Mouse (Mus musculus) megakaryocyte progenitor cell, adult 5-6 weeks (primary cell): Measurements from ENCODE around the gene Adnp. TPM values are rescaled to one million over a fixed set of nuclear protein-coding genes. Genes with fewer than 3 reads are reported as not detected.

Experiments
- ATAC-seq: replicated peaks from 2 replicates; pipeline ENCODE4 v1.8.0; 2016; ENCODE audit warnings: mild to moderate bottlenecking, moderate TSS enrichment, inconsistent platforms; ENCODE audit not compliant: poor library complexity
- total RNA-seq, 2 experiments: library from RNA; stranded (forward) in 1 of 2; stranded (reverse) in 1 of 2; fragments of 157-497, 149-512 nt in 1 of 2; fragments of 200-1000 nt in 1 of 2; gene quantifications; 2 replicates each; pipeline versions ENCODE4 v1.2.3 to v1.2.4; 2015 to 2017

The Adnp gene
- total RNA-seq, 2 experiments from 2014 or later = 0.33 to 27.9 TPM

DNA sequence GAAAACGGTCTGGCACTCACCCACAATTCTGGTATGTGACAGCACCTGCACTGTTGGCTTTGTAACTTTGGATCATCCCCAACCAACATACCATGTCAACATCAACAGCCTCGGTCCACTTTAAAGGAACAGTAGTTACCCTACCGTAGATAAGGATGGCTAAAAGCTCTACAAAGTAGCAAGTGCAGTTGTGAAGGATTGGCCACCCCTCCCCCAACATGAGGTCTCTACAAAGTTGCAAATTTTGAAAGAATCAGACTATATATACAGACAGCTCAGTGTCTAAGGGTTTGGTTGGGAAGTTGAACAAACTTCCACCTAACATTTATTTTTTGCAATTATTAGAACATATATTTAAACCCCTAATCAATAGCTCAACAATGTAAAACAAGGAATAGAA lies 971 bp upstream of the Adnp start:
- no peak for ATAC-seq

DNA sequence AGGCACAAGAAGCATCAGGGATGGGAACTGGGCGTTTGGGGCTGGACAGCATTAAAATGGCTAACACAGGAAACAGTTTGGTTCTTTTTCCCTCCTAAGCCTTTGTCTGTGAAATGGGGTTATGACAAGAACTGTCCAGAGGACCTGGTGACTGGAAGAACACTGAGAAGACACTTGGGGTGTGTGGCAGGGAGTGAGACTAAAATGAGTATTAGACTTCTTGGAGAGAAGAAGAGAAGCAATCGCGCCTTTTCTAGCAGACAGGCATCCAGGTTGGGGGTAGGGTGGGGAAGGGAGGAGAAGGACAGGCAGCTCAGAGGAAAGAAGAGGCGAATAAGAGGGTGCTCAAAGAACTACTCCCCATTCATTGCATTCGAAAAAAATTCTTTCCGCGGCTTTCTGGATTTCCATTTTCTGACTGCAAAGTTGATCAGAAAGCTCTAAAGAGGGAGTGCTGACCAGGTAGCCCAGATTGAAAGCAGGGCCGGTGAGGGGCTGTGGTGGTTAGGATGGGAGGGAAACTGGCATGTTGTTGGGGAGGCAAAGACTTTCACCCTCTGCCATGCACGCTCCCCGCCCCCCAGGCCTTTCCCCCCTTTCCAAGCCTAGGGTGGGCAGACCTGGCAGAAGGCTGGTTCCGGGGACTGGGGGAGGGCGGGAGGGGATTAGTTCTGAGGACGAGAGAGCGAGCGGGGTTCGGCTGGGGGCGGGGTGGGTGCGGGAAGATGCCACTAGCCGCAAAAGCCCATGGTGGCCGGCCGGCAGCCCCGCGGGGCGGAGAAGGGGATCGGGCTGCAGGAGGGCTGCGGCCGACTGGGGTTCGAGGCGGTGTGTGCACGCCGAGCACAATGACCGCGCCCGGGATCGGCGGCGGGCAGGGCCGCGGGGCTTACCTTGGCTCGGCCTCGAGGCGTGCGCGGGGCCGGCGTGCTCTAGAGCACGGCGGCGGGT lies 956 bp downstream of the Adnp start:
- no peak for ATAC-seq

DNA sequence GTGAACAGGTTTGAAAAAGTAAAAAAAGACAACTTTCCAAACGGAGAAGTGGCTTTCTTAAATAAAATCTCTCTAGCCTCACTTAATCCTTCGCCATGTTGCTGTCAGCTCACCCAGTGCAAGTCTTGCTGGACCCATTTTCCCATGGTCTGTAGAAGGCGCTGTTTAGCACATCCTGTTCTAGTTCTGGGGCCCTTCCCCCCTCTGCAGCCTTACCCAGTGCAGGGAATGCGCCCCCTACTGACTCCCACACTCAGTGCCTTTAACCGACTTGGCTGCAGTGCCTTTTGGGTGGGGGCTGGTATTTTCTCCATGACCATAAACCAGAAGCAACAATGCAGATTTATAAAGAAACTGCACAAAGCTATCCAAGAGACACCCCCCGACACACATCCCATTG lies 1.6 kb downstream of the Adnp start:
- ATAC-seq = peak; percentile 71

DNA sequence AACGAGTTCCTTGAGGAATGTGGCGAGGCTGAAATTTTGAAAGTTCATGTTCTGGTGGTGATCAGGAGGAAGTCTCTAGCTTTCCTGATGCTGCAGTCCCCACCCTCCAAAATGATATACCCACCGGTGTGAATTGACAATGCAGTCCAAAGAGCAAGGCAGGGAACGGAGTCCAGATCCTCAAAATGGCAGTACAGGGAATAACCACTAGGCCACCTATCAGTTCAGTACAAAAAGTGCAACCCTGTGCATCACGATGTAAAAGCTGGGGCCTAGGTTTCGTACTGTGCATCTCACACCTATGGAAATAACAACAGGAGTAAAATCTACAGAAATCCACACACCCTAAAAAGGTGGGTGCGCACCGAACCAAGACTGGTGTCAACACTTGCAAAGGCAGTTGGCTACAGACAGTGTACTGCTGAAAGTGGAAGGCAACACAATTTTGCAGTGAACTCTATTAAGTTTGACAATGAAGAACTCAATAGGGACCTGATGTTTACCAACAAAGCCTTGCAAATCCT lies 2.4 kb downstream of the Adnp start:
- no peak for ATAC-seq

DNA sequence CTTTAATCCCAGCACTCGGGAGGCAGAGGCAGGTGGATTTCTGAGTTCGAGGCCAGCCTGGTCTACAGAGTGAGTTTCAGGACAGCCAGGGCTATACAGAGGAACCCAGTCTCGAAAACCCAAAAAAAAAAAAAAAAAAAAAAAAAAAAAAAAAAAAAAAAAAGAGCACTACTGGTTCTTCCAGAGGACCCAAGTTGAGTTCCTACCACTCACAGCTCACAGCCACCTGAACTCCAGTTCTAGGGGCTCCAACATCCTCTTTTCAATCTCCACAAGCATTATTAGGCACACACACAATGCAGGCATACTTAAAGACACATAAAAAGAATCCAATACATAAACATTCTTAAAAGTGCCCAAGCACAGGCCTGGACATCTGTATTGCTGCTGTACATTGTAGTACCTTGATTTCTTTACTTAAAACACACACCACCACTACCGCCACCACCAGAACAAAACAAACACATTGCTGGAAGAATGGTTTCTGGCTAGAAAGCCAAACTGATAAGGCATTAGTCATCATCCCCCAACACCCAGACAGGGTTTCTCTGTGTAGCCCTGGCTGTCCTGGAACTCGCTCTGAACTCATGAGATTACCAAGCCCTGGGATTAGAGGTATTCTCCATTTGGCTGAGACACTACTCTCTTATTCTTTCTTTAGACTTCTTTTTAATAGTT lies 6.8 kb downstream of the Adnp start:
- peak; percentile 43 for ATAC-seq

DNA sequence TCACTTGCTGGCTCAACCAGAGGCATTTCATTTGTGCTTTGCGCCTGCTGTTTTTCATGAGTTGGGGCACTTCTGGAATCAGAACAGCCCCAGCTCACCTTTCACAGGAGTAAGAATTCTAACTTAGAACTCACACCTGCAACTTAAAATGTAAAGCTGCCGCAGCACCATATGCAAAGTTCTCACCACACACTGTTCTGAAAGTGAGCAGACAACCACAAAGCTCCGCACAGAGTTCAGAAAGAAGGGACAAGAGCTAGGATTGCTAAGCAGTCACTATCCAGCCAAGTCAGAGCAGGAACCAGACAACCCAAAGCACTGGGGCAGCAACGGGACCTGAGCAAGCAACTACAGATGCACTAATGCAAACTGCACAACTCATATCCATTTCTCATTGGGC lies 7.4 kb downstream of the Adnp start:
- no peak for ATAC-seq

DNA sequence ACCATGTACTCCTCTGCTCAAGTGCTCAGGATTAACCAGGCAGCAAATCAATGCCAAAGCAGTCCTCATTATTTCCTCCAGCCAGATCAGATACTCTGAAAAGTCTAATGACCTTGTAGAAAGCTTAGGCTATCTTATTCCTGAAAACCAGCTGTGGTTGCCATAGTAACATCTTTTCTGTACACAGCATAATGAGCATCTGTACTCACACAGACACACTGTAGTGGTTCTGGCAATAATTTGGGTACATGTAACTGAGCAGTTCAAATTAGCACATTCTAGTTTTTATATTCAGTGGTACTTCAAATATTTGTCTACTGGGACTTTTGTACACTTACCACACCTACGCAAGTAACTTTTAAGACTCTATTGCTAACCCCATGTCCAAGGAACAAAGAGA lies 8.5 kb downstream of the Adnp start:
- ATAC-seq = no peak

DNA sequence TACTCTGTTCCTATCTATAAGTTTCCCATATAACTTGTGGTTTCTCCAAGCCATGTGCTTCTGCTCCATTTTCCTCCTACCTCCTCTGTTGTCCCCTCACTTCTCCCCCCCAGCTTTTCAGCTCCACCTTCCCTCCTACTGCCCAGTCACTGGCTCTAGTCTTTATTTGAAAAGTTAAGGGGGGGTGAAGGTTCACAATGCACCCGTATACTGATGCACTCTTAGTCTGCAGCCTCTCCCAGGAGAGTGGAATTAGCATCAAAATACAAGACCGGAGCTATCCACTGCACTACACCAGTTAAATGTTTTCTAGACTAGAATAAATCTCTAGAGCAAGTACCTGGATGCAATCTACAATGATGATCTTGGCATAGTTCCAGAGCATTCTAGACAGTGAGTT lies 11.2 kb downstream of the Adnp start:
- no peak for ATAC-seq

DNA sequence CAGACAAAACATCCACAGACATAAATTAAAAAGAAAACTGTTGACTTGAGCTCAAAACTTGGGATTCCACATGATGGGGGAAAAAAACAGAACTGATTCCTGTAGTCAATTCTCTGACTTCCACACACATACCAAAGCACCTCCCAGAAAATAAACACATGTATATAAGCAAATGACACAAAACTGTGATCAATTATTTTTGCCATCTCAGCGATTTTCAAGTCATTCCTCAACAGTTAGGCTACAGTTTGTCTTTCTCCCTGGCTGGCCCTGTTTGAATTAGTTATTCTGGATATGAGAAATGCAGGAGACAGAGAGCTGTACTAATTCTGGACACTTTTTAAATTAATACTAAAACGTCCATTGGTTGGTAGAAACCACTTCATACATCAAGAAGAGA lies 13.2 kb downstream of the Adnp start:
- ATAC-seq = no peak

DNA sequence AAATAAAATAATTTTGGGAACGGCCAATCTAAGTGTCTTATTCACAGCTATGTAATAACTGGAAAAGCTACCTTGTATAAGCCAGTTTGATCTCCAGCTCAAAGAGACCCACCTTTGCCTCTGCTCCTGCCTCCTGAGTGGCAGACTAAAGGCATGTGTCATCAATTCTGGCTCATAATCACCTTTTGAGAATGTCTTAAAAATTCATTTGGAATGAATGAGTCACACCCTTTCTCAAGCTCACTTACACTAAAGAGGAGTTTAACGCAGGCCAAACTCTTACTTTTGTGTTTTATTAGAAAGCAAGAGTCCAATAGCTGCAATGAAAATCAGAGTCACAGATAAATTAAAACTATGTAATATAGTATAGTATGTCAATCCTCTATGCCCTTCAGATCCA lies 15.1 kb downstream of the Adnp start:
- ATAC-seq = no peak

DNA sequence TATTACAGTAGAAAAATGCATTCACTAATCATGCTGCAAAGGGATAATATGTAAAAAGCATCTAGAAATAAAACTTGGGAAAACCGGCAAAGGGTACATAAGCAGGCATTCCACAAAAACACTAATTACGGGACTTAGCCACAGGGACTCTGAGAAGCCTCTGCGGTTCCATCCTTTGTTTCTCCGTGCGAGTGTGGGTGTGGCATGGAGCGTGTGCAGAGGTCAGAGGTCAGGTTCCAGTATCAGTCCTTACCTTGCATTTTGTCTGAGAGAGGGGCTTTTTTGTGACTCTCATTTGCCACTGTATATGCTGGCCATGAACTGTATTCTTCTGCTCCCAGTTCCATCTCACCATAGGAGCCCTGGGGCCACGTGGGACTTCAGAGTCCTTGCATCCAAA lies 31.0 kb downstream of the Adnp start:
- ATAC-seq = no peak

DNA sequence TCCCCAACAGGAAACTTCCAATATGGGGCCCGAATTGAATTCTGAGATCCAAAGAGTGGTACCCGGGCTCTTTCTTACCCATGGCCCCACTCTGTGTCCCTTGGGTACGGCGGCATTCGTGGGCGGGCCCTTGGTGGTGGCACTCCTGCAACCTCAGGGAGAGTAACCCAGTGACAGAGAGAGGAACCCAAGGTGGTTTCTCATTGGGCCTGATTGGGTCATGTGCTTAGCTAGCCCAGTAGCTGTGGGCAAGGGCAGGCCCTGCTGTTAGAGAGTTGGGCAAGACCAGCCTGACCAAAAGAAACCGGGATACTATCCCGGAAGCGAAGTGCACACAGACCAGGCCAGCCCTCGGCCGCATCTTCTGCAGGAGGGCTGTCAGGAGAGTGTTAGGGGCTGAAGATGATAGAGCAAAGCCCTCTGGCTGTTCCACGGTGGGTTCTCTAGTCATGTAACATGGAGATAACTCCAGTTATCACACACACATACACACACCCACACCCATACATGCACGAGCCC lies 36.7 kb downstream of the Adnp start:
- ATAC-seq = peak; percentile 97

DNA sequence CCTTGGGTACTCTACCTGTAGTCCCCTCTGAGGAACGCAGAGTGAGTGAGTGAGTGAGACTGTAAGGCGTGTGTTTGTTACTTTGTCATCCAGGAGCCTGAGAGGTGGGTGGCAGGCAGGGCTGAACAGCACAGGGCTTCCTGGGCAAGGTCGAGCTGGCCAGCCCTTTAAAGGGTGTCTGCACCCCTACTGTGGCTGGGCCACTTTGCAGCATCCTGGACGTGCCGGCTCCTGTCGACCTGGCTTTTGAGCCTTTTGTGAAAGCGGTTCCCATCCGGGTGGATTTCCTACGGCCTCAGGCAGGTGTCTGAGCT lies 37.2 kb downstream of the Adnp start:
- ATAC-seq = peak; percentile 21

DNA sequence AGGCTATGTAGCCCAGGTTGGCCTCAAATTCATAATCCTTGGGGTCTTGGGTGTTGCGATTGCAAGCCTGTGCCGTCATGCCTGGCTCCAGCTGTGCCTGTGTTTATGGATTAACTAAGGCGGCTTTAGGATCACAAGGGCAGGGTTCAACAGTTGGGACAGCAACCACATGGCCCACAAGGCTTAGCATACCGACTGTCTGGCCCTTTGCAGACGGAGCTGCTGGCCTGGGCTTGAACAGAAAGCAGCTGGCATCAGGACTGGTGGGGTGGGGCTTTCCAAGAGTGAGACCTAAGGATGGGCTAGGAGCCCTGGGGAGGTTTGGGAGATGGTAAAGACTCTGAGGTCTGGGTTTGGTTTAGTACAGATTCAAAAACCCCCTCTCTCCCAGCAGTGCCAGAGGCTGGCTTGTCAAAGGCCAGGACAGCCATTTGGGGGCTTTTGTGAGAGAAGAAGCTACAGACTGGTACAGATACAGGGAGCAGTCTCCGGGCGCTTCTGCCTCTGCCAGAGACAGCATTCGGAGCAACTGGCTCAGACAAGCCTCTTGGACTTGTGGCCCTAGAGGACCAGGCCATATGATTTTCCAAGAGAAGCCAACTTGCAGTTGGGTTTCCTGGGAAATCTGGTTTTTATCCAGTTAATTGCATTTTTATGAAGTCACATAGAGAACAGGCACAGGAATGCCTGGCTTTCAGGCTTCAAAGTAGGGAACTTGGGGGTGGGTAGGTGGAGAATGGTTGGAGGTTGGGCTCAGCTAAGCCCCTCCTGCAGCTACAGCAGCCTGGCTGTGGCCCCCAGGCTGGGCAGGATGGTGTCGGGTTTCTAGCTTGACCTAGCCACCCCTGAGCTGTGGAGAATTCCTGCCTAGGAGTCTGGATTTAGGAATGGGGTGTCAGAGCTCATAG lies 37.8 kb downstream of the Adnp start:
- ATAC-seq = no peak

DNA sequence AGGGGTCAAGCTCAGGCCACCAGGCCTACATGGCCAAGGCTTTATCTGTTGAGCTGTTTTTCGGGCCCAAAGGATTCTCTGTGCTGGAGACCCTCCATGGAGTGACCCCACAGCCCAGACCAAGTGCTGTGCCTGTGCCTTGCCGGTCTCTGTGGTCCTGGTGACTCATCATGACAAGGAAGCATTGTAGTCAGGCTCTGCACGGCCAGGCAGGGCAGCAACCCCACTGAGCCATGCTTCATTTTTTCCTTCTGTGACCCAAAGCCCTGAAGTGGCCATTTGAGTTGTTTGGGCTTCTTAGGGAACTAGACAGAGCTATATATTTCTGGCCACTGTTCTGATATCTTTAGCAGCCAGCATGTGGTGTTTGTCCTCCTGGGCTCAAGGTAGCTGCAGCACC lies 39.1 kb downstream of the Adnp start:
- ATAC-seq = no peak

DNA sequence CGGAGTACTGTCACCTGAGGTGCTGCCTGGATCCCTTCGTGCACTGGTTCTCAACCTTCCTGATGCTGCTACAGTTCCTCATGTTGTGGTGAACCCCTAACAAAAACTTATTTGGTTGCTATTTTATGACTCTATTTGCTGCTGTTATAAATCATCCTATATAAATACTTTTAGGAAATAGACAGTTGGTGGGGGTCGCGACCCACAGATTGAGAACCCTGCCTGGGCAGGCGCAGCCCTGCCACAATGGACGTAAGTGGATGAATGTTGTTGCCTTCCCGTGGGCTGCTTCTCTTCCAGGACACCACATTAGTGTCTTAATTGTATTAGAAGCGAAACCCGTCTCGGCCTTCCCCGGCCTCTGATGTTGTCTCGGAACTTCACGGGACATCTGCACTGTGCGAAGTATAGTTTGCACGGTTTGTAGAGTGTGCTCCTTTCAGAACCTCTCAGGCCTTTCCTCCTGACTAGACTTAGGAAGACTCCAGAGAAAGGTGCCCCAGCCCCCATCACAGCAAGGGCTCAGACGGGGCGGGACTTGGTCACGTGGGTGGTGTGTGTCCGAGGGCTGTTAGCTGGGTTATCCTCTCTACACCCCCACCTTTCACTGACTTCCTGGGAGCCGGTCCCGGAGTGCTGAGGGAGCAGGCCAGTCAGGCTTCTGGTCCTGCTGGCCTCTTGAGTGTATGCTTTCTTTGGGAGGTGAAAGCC lies 40.0 kb downstream of the Adnp start:
- no peak for ATAC-seq

DNA sequence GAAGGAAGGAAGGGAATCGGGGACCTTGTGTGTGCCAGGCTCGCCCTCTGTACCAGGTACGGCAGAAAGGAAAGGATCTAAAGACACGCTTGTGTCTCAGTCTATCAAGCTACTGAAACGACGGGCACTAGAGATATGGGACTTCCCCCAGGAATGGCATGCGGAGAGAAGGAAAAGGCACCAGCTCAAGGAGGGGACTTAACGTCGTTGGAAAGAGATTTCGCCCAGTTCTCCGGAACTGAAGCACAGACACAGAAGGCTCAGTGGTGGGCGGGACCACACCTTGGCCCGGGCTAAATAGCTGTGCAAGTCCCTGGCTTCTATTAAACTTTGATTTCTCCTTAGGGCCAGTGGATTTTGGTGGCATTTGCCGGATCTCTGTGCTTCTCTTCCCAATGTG lies 44.9 kb downstream of the Adnp start:
- ATAC-seq = no peak

DNA sequence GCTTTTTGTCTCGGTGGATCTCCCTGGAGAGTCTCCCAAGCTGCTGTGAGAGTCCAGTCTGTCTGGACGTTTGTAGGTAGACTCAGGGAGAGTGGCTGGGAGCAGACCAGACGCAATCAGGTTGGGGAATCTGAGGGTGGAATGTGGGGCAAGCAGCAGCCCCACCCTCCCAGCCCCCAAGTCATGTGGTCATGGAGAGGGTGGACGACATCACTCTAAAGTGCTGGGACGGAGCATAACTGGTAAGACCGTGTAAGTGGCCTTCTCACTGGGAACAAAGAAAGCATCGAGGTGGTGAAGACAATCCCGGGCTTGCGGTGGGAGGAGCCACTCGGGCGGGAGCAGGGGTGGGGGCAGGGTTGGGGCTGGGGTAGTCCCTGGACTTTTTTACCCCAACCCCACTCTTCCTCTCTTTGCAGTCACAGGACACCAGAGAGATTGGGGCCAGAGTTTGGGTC lies 45.4 kb downstream of the Adnp start:
- no peak for ATAC-seq

DNA sequence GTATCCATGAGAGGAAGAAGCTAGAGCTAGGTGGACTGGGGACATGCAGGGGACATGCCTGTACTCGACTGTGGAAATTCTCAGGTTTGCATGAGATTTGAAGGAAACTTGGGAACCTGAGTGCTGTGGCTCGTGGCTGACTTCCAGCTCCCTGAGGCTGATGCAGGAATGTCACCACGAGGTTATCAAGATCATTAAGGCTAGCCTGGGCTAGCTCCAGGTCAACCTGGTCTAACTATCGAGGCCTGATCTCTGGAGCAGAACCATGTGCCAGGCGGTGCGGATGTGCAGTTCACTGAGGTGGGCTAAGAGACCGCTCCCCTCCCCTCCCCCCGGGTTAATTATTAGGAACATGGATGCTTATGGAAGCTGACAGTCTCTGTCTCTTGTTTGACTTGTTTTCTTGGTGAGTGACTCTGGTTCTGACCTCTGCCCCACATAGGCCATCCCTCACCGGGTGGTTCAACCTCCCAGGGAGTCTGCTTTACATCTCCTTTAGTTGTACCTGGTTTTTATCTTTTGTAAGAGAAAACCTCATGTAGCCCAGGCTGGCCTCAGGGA lies 46.5 kb downstream of the Adnp start:
- no peak for ATAC-seq
